22 mouse cellular contexts compared by ENCODE assay signal in the genomic region with DNA sequence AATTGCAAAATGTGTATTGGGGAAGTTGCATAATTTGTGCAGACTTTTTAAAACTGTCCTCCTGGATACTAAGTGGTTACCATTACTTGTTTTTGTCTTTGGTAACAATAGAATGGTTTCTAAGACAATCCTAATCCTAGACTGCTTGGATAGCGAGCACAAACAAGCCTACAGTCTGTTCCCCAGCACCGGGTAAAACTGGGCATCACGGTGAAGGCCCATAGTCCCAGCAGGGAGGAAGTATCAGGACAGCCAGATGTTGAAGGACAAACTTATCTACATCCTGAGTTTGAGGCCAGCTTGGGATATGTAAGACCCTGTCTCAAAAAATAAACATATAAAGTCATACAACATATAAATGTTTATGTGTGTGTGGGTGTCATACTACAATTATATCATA.
"Had no signal": no experiment of that assay in that cellular context is flagged by ENCODE, and none has a peak within 500 bp of the region (broad histone marks: within the 10 kb centered on the region; RNA-seq: fewer than 3 reads in every experiment).

No protein-coding gene starts in this region.

- H3K9me3 ChIP-seq: kidney, embryonic 15.5 days; liver, embryonic 15.5 days; midbrain, embryonic 12.5 days; midbrain, embryonic 15.5 days; neural tube, embryonic 12.5 days; neural tube, embryonic 15.5 days had no signal

- ATAC-seq: inflammation-experienced regulatory T-cells, adult 6 months; intestine, postnatal 0 days; midbrain, embryonic 15.5 days had no signal

- DNase-seq: kidney, adult 8-10 months; kidney, postnatal 10 days; kidney, postnatal 36 days; layer of hippocampus, postnatal 36 days; lung, adult 2 months; lung, postnatal 14 days; lung, postnatal 4 days; right cerebral cortex, adult 18-20 months; right cerebral cortex, postnatal 14 days; right cerebral cortex, postnatal 4 days; thymus, adult 18-20 months; thymus, postnatal 14 days; thymus, postnatal 4 days had no signal

- H3K27me3 ChIP-seq: kidney, embryonic 15.5 days; liver, embryonic 15.5 days; midbrain, embryonic 15.5 days; neural tube, embryonic 12.5 days; neural tube, embryonic 15.5 days had no signal

- H3K4me3 ChIP-seq: kidney, embryonic 15.5 days; left cerebral cortex, adult 2 months; liver, embryonic 15.5 days; midbrain, embryonic 12.5 days; midbrain, embryonic 15.5 days; neural tube, embryonic 12.5 days; neural tube, embryonic 15.5 days had no signal

- H3K9ac ChIP-seq: kidney, embryonic 15.5 days; liver, embryonic 15.5 days; midbrain, embryonic 12.5 days; midbrain, embryonic 15.5 days; neural tube, embryonic 12.5 days; neural tube, embryonic 15.5 days had no signal

- H3K4me2 ChIP-seq: kidney, embryonic 15.5 days; liver, embryonic 15.5 days; midbrain, embryonic 12.5 days; midbrain, embryonic 15.5 days; neural tube, embryonic 12.5 days; neural tube, embryonic 15.5 days had no signal

- H3K27ac ChIP-seq: kidney, embryonic 15.5 days; left cerebral cortex, adult 2 months; liver, embryonic 15.5 days; midbrain, embryonic 12.5 days; midbrain, embryonic 15.5 days; neural tube, embryonic 12.5 days; neural tube, embryonic 15.5 days had no signal

- H3K36me3 ChIP-seq: kidney, embryonic 15.5 days; liver, embryonic 15.5 days; midbrain, embryonic 12.5 days; midbrain, embryonic 15.5 days; neural tube, embryonic 12.5 days; neural tube, embryonic 15.5 days had no signal
